In genomic region chr7:81022731-81023130, GRCm38 (mm10) we compare ENCODE assay signal across 29 mouse cellular contexts. TPM values are rescaled to one million over a fixed set of nuclear protein-coding genes. Genes with fewer than 3 reads are reported as not detected.
DNase-seq lines count a peak whose midpoint lies in the region; ATAC-seq and TF ChIP-seq lines count a peak whose summit lies in the region.
"Had no signal": no experiment of that assay in that cellular context is flagged by ENCODE, and none has a peak within 500 bp of the region (broad histone marks: within the 10 kb centered on the region; RNA-seq: fewer than 3 reads in every experiment).

No protein-coding gene starts in this region.

- DNase-seq in MEL (ENCODE audit: low read depth, low spot score), result no peak
- peak; percentile 43 for DNase-seq in c-Kit-positive CD71-positive TER-119-positive erythroid progenitor cells, embryonic 14.5 days (ENCODE audit: low spot score)
- DNase-seq in liver, embryonic 14.5 days (ENCODE audit: low read depth in 3 of 3, low spot score in 3 of 3), result peak in 2 of 3 experiments; percentile 38 to 45
- no peak for DNase-seq in liver, postnatal 0 days
- DNase-seq in cerebellum, adult 11 months, result no peak
- no peak for DNase-seq in frontal cortex, postnatal 36 days (ENCODE audit: low spot score in 2 of 2)
- DNase-seq: adrenal gland, adult 8-10 months; adrenal gland, postnatal 25 days; B cell, adult 2 months; cerebellum, adult 11-12 months; cerebellum, adult 8-10 months; cerebellum, postnatal 10 days; cerebellum, postnatal 36 days; embryo, embryonic 11 days; gastrocnemius, adult 2 months; gastrocnemius, postnatal 14 days; heart, adult 11 months had no signal

- no peak overlapping the region for H3K27ac ChIP-seq in MEL (ENCODE audit: control insufficient read depth, low read depth, low read length)
- no peak overlapping the region; the same call in 1 of the 2 replicates for H3K27ac ChIP-seq in liver, embryonic 14.5 days
- no peak overlapping the region for H3K27ac ChIP-seq in liver, postnatal 0 days (ENCODE audit: low read depth)
- no peak overlapping the region for H3K27ac ChIP-seq in forebrain, embryonic 12.5 days
- H3K27ac ChIP-seq in kidney, embryonic 15.5 days, result no peak overlapping the region
- H3K27ac ChIP-seq: embryonic facial prominence, embryonic 10.5 days; embryonic facial prominence, embryonic 13.5 days; forebrain, embryonic 13.5 days; gastrocnemius, adult 2 months; hindbrain, embryonic 12.5 days; hindbrain, embryonic 15.5 days had no signal

- no peak for TF ChIP-seq CTCF in MEL (IDR thresholded peaks at IDR 0.05 in 2 of 3, conservative IDR thresholded peaks at IDR 0.05 in 1 of 3; ENCODE audit: control insufficient read depth in 1 of 3, insufficient read depth in 1 of 3, low read depth in 2 of 3, low read length in 3 of 3, poor library complexity in 1 of 3, severe bottlenecking in 1 of 3)
- no peak for TF ChIP-seq CTCF in liver, embryonic 14.5 days (IDR thresholded peaks at IDR 0.05; ENCODE audit: low read depth)
- TF ChIP-seq CTCF in liver, postnatal 0 days (IDR thresholded peaks at IDR 0.05; ENCODE audit: low read depth), result no peak

- no peak overlapping the region for H3K4me3 ChIP-seq in MEL (ENCODE audit: control insufficient read depth in 1 of 2, insufficient read depth in 1 of 2, low read depth in 2 of 2, low read length in 2 of 2)
- no peak overlapping the region for H3K4me3 ChIP-seq in liver, embryonic 14.5 days (ENCODE audit: insufficient read depth in 1 of 2, low read depth in 2 of 2, low read length in 2 of 2)
- no peak overlapping the region for H3K4me3 ChIP-seq in liver, postnatal 0 days (ENCODE audit: low read depth, low read length)
- no peak overlapping the region for H3K4me3 ChIP-seq in forebrain, embryonic 12.5 days (replicated peaks)
- no peak overlapping the region for H3K4me3 ChIP-seq in kidney, embryonic 15.5 days (replicated peaks)
- H3K4me3 ChIP-seq: embryonic facial prominence, embryonic 10.5 days; embryonic facial prominence, embryonic 13.5 days; erythroblast, embryonic 14.5 days; forebrain, embryonic 13.5 days; gastrocnemius, adult 2 months; hindbrain, embryonic 12.5 days; hindbrain, embryonic 15.5 days had no signal

- H3K4me2 ChIP-seq in liver, embryonic 14.5 days (ENCODE audit: low read depth), result peak overlapping the region; percentile 45
- no peak overlapping the region for H3K4me2 ChIP-seq in liver, postnatal 0 days (ENCODE audit: low read depth, low read length)
- H3K4me2 ChIP-seq in forebrain, embryonic 12.5 days, result no peak overlapping the region
- H3K4me2 ChIP-seq in kidney, embryonic 15.5 days, result no peak overlapping the region
- H3K4me2 ChIP-seq: embryonic facial prominence, embryonic 13.5 days; forebrain, embryonic 13.5 days; heart, embryonic 11.5 days; hindbrain, embryonic 12.5 days; hindbrain, embryonic 15.5 days had no signal

- H3K27me3 ChIP-seq in MEL (ENCODE audit: control insufficient read depth in 1 of 2, insufficient read depth in 2 of 2, low read length in 2 of 2), result no peaks in the 10 kb centered on the region
- H3K27me3 ChIP-seq in liver, embryonic 14.5 days (ENCODE audit: control insufficient read depth, insufficient read depth, low read length), result no peaks in the 10 kb centered on the region
- no peaks in the 10 kb centered on the region for H3K27me3 ChIP-seq in liver, postnatal 0 days (ENCODE audit: insufficient read depth, low read length)
- no peaks in the 10 kb centered on the region for H3K27me3 ChIP-seq in forebrain, embryonic 12.5 days
- H3K27me3 ChIP-seq in kidney, embryonic 15.5 days, result no peaks in the 10 kb centered on the region
- H3K27me3 ChIP-seq: CH12.LX; embryonic facial prominence, embryonic 13.5 days; forebrain, embryonic 13.5 days; hindbrain, embryonic 12.5 days; hindbrain, embryonic 15.5 days had no signal

- H3K79me2 ChIP-seq in MEL (ENCODE audit: control insufficient read depth, insufficient read depth, low read length, poor library complexity), result peaks cover 2% of the 10 kb centered on the region; the same call in 1 of the 2 replicates

- peaks cover 0 to 8% of the 10 kb centered on the region in 2 experiments; a peak in 2 of 4 replicates for H3K36me3 ChIP-seq in MEL (ENCODE audit: control insufficient read depth in 1 of 2, insufficient read depth in 2 of 2, low read length in 2 of 2)
- H3K36me3 ChIP-seq in liver, embryonic 14.5 days (replicated peaks; ENCODE audit: control insufficient read depth, insufficient read depth, low read depth), result peaks cover 44% of the 10 kb centered on the region
- H3K36me3 ChIP-seq in liver, postnatal 0 days (replicated peaks; ENCODE audit: insufficient read depth, low read length), result peaks cover 42% of the 10 kb centered on the region
- peaks cover 41% of the 10 kb centered on the region for H3K36me3 ChIP-seq in forebrain, embryonic 12.5 days (replicated peaks)
- H3K36me3 ChIP-seq in kidney, embryonic 15.5 days, result peaks cover 59% of the 10 kb centered on the region

- no peak for TF ChIP-seq POLR2A in MEL (IDR thresholded peaks at IDR 0.05; ENCODE audit: control insufficient read depth in 1 of 2, insufficient read depth in 1 of 2, low read depth in 1 of 2, low read length in 2 of 2, poor library complexity in 1 of 2)

- peak; percentile 83 for ATAC-seq in liver, embryonic 14.5 days (ENCODE audit: insufficient read depth)
- ATAC-seq in liver, postnatal 0 days, result 0 out of 2 replicates have a peak, but pooled peaks have one; percentile 35
- ATAC-seq in forebrain, embryonic 12.5 days (ENCODE audit: low FRiP score), result no peak
- ATAC-seq in kidney, embryonic 15.5 days (replicated peaks; ENCODE audit: low FRiP score), result no peak
- ATAC-seq: forebrain, embryonic 13.5 days; forebrain, embryonic 16.5 days had no signal

- no peaks in the 10 kb centered on the region for H3K4me1 ChIP-seq in MEL (ENCODE audit: control insufficient read depth in 1 of 2, insufficient read depth in 2 of 2, low read length in 2 of 2)
- peaks cover 15 to 16% of the 10 kb centered on the region in 2 experiments for H3K4me1 ChIP-seq in liver, embryonic 14.5 days (replicated peaks; ENCODE audit: control insufficient read depth in 2 of 2, insufficient read depth in 2 of 2, low read length in 1 of 2)
- no peaks in the 10 kb centered on the region for H3K4me1 ChIP-seq in liver, postnatal 0 days (ENCODE audit: insufficient read depth)
- no peaks in the 10 kb centered on the region for H3K4me1 ChIP-seq in forebrain, embryonic 12.5 days
- no peaks in the 10 kb centered on the region for H3K4me1 ChIP-seq in kidney, embryonic 15.5 days
- H3K4me1 ChIP-seq: embryonic facial prominence, embryonic 10.5 days; embryonic facial prominence, embryonic 13.5 days; forebrain, embryonic 13.5 days; hindbrain, embryonic 12.5 days had no signal

- no peak for TF ChIP-seq EP300 in MEL (IDR thresholded peaks at IDR 0.05; ENCODE audit: low read depth in 1 of 2, low read length in 2 of 2)
- peak; percentile 83 for TF ChIP-seq EP300 in liver, embryonic 14.5 days (IDR thresholded peaks at IDR 0.05; ENCODE audit: low read depth)
- TF ChIP-seq EP300 in liver, postnatal 0 days (IDR thresholded peaks at IDR 0.05; ENCODE audit: low read depth), result peak; percentile 58; the same call in 1 of the 2 replicates

- no peak overlapping the region for H3K9ac ChIP-seq in MEL (ENCODE audit: control insufficient read depth, low read depth, low read length, poor library complexity, severe bottlenecking)
- H3K9ac ChIP-seq in liver, embryonic 14.5 days (replicated peaks), result peak overlapping the region; percentile 18; the same call in 1 of the 2 replicates
- no peak overlapping the region for H3K9ac ChIP-seq in liver, postnatal 0 days (replicated peaks)
- H3K9ac ChIP-seq in forebrain, embryonic 12.5 days, result no peak overlapping the region
- no peak overlapping the region for H3K9ac ChIP-seq in kidney, embryonic 15.5 days
- H3K9ac ChIP-seq: embryonic facial prominence, embryonic 13.5 days; forebrain, embryonic 13.5 days; hindbrain, embryonic 12.5 days; hindbrain, embryonic 15.5 days had no signal

- TF ChIP-seq RAD21 in MEL (IDR thresholded peaks at IDR 0.05; ENCODE audit: low read depth, low read length), result no peak

- no peaks in the 10 kb centered on the region for H3K9me3 ChIP-seq in MEL (replicated peaks; ENCODE audit: insufficient read depth, low read length)
- H3K9me3 ChIP-seq in liver, embryonic 14.5 days (ENCODE audit: control insufficient read depth, low read length), result no peaks in the 10 kb centered on the region
- no peaks in the 10 kb centered on the region for H3K9me3 ChIP-seq in liver, postnatal 0 days (ENCODE audit: low read length)
- H3K9me3 ChIP-seq in forebrain, embryonic 12.5 days, result no peaks in the 10 kb centered on the region
- no peaks in the 10 kb centered on the region for H3K9me3 ChIP-seq in kidney, embryonic 15.5 days (replicated peaks)
- H3K9me3 ChIP-seq: embryonic facial prominence, embryonic 10.5 days; embryonic facial prominence, embryonic 13.5 days; forebrain, embryonic 13.5 days; G1E; hindbrain, embryonic 12.5 days; hindbrain, embryonic 15.5 days had no signal

TF ChIP-seq in MEL, 35 proteins besides CTCF, POLR2A, EP300 and RAD21:
- TF ChIP-seq ZKSCAN1 (IDR thresholded peaks at IDR 0.05; ENCODE audit: low read depth, low read length) (no peak), TAL1 (IDR thresholded peaks at IDR 0.05; ENCODE audit: low read length) (0 out of 2 replicates have a peak, but pooled peaks have one; percentile 12), GATA1 (IDR thresholded peaks at IDR 0.05; ENCODE audit: low read depth, low read length) (0 out of 2 replicates have a peak, but pooled peaks have one; percentile 4)

RNA-seq across cellular contexts. Expression of gene Zfp592, which starts 29.2 kb away (rescaled TPM):
- 12.9 and 14.7 TPM in 2 replicates for total RNA-seq in MEL (2012; rRNA removed)
- polyA plus RNA-seq in MEL (2012; ENCODE audit: insufficient read depth in 1 of 2, insufficient read length in 2 of 2, low read depth in 1 of 2, low replicate concordance in 2 of 2, missing spikeins in 1 of 2), result 10 to 100 TPM in 1 of 2 experiments, not detected in 1; 33.0 TPM
- 8.3 and 11.3 TPM in 2 replicates for polyA plus RNA-seq in liver, embryonic 14.5 days (2012; rRNA removed)
- polyA plus RNA-seq in liver, embryonic 14.5 days (2014; fragmentation: Nextera tagmentation; extraction: Ambion mirVana), result 6.4 and 6.6 TPM in 2 replicates
- polyA plus RNA-seq in liver, postnatal 0 days (2015; fragmentation: Nextera tagmentation; extraction: Ambion mirVana), result 3.1 and 4.3 TPM in 2 replicates
- 12.1 and 14.3 TPM in 2 replicates for polyA plus RNA-seq in forebrain, embryonic 12.5 days (2016; fragmentation: Nextera tagmentation; extraction: Ambion mirVana)
- polyA plus RNA-seq in kidney, embryonic 15.5 days (2015; fragmentation: Nextera tagmentation; extraction: Ambion mirVana), result 14.1 and 16.2 TPM in 2 replicates

RNA-seq across cellular contexts. Expression of gene Alpk3, which starts 34.7 kb away (rescaled TPM):
- total RNA-seq in MEL (2012; rRNA removed), result under 0.01 TPM in 1 of 2 replicates, not detected in the other
- under 1 TPM in 1 of 2 experiments, not detected in 1; 0.03 TPM for polyA plus RNA-seq in MEL (2012; ENCODE audit: insufficient read depth in 1 of 2, insufficient read length in 2 of 2, low read depth in 1 of 2, low replicate concordance in 2 of 2, missing spikeins in 1 of 2)
- polyA plus RNA-seq in liver, embryonic 14.5 days (2012; rRNA removed), result 0.03 and 0.04 TPM in 2 replicates
- polyA plus RNA-seq in liver, embryonic 14.5 days (2014; fragmentation: Nextera tagmentation; extraction: Ambion mirVana), result 0.03 and 0.08 TPM in 2 replicates
- polyA plus RNA-seq in liver, postnatal 0 days (2015; fragmentation: Nextera tagmentation; extraction: Ambion mirVana), result 0.08 and 0.26 TPM in 2 replicates
- polyA plus RNA-seq in forebrain, embryonic 12.5 days (2016; fragmentation: Nextera tagmentation; extraction: Ambion mirVana), result 0.08 TPM in 2 replicates
- 0.42 and 0.54 TPM in 2 replicates for polyA plus RNA-seq in kidney, embryonic 15.5 days (2015; fragmentation: Nextera tagmentation; extraction: Ambion mirVana)
- polyA plus RNA-seq: forebrain, embryonic 13.5 days had no signal

Comparison
In these comparisons a context has a peak if more than half of its experiments do, and no peak if none do; other contexts are left out.
1. DNase-seq: peak in c-Kit-positive CD71-positive TER-119-positive erythroid progenitor cells, embryonic 14.5 days (single experiment) and liver, embryonic 14.5 days (2 of 3); none in MEL (single experiment), liver, postnatal 0 days (single experiment), cerebellum, adult 11 months (single experiment) and frontal cortex, postnatal 36 days (0 of 2).
2. ATAC-seq: peak in liver, embryonic 14.5 days (single experiment) and liver, postnatal 0 days (single experiment); none in forebrain, embryonic 12.5 days (single experiment) and kidney, embryonic 15.5 days (single experiment).